Mouse (Mus musculus) naive thymus-derived CD4-positive, alpha-beta T cell, adult 2 months (primary cell): ENCODE data around the gene E130114P18Rik.
A peak's percentile ranks its signal among the peaks of the same experiment; 100 is the strongest.

ENCODE experiments used
- DNase-seq: peaks from one replicate; pipeline ENCODE4 v3.0.0-alpha.2; 2011; ENCODE audit warnings: low read depth

E130114P18Rik gene

DNA sequence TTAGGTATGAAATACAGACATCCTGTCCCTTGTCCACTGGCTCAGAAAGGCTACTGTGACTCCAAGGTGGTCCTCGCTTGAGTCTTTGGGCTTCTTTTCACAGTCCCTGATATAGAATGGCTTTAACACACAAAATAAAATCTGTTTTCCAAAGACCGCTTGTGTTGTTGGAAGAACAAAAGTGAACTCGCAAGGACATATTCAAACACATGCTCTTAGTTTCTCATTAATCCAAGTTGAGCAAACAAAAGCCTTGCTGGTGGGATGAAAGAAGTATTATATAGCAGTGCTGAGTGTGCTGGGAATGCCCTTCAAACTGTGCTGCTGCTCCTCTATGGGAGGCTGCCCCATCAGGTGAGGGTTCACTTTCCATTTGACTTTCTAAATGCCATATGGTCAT, 169.7 kb downstream of the E130114P18Rik start:
- no peak for DNase-seq

- DNase-seq = no peak
Measured at GRCm38 (mm10) chr4:97607169-97607568, 170.7 kb downstream of the E130114P18Rik start.

DNA sequence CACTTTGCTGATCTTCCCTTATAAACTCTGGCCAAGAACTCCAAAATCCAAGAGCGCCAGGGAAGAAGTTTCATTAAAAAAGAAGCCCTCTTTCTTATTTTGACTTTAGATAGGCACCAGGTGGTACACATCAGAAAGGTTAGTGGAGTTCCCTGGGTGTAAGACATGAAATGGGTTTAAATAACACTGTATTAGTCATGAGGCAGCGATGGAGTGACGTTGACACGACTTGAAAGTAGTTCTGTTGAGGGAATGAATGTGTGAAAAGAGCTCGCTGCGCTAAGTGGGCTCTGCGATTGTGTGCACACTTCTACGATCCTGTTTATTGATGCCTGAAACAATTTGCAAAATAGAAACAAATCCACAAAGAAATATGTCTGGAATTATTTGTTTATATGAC, 171.4 kb downstream of the E130114P18Rik start:
- no peak for DNase-seq

DNA sequence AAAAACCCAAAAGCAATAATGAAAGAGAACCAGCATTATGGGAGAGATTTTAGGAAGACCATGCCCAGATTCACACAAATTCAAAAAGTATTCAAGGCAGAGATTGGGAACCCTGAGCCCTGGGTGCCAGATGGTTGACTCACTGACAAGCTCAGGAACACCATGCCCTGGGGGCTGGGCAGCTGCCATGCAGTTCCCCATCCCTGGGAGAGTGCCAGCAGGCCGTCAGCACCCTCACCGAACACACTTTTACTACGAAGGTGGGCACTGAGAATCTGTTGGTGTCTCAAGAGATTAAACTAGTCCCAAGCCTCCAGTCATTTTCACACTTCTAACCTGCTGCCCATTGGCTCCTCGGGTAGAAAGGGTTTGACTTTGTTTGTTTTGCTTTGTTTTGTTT, 175.3 kb downstream of the E130114P18Rik start:
- no peak for DNase-seq

- DNase-seq = no peak
Measured at GRCm38 (mm10) chr4:97600875-97601835, 176.7 kb downstream of the E130114P18Rik start.

DNA sequence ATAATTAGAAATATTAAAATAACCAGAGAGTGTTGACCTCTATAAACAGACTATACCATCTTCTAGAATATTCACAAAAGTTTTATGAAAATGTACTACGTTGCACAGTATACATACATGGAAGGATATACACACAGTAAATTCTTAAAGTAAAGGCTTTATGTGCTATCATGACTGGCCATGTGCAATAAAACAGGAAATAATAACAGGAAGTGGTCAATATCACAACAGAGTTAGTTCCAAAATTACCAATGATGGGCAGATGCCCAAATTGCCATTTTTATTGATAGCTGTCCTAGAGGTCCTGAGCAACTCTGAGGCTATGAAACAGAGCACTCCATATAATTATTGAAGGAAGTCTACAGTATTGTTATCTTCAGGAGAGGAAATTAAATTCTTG, 180.4 kb downstream of the E130114P18Rik start:
- DNase-seq = no peak

DNA sequence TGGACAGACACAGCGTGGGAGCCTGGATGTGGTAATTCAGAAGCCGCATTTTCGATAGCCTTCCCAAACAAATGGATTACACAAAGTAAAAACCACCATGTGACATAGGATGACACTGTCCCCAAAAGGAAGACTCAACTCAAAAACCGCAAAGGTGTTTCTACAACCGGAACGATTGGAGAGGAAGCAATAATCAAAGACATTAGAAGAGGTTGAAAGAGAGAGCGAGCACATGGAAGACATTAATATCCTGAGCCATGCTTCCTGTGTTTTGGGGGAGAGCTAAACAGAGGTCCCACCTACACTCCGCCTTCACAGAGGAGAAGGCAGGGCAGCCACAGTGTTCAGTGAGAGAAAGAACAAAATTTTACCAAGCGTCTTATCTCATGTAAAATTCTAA, 181.5 kb downstream of the E130114P18Rik start:
- DNase-seq = no peak

- no peak for DNase-seq
Measured at GRCm38 (mm10) chr4:97593869-97594268, 184.0 kb downstream of the E130114P18Rik start.

GRCm38 (mm10) chr4:97589790-97590189, 188.1 kb downstream of the E130114P18Rik start:
- DNase-seq = no peak

GRCm38 (mm10) chr4:97587412-97588010, 190.4 kb downstream of the E130114P18Rik start:
- DNase-seq = no peak

GRCm38 (mm10) chr4:97585170-97585569, 192.7 kb downstream of the E130114P18Rik start:
- no peak for DNase-seq

GRCm38 (mm10) chr4:97584445-97585130, 193.3 kb downstream of the E130114P18Rik start:
- no peak for DNase-seq

GRCm38 (mm10) chr4:97582796-97583430, 195.0 kb downstream of the E130114P18Rik start:
- no peak for DNase-seq

DNA sequence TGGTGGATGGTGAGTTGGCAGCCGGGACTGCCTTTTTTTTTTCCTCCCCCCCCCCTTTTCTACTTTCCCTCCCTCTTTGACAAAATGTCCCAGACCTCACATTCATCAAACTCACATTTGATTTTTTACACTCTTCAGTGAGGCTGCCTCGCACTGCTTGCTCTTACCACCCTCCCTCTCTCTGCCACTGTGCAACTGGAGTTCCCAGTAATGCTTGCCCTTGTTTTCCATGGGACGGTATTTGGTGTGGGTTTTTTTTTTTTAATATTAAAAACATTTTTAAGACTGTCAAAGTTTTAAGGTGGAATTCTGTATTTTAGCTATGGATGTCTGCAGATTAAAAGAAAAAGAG, 195.8 kb downstream of the E130114P18Rik start:
- no peak for DNase-seq

GRCm38 (mm10) chr4:97581314-97582063, 196.4 kb downstream of the E130114P18Rik start:
- no peak for DNase-seq

DNA sequence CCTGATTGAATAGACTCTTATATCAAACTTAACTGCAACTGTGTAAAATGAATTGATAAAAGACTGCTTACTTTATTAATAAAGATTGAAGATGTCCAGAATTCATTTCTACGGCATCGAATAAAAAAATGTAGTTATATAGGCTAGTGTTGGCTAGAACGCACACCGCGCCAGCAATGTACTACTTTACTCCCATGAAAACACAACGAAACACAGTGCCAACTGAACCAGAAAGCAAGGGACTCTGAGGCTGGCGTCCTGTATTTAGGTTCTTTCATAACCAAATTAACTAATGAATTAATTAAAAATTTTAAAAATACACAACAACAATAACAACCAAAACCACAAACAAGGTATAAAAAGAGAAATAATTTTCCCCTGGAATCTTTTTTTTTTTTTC, 197.0 kb downstream of the E130114P18Rik start:
- DNase-seq = no peak

DNA sequence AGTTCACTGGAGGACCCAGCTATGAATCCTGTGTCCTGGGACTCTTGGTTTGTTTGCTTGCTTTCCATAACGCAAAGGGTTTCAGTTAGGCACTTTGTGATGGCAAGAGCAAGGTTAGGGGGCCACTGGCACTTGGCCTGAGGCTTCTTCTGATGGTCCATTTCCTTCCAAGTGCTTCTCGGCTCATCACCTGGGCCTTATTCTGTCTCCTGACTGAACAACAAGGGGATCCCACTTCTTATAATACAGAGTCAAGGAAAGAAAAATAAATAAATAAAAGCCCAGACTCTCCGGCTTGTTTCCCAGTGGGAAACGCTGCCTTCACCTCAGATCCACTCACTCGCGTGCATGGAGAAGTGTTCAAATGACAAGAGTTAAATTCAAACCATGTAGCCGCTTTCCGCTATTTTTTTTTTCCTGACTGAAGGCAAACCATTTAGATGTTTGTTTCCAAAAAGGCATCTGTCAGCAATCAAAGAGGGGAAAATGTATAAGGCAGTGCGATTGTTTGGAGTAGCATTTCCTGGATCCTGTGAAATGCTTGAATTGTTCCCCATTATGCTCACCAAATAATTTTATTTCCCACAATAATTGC, 199.2 kb downstream of the E130114P18Rik start:
- DNase-seq = no peak

- no peak for DNase-seq
Measured at GRCm38 (mm10) chr4:97577431-97577830, 200.4 kb downstream of the E130114P18Rik start.

DNA sequence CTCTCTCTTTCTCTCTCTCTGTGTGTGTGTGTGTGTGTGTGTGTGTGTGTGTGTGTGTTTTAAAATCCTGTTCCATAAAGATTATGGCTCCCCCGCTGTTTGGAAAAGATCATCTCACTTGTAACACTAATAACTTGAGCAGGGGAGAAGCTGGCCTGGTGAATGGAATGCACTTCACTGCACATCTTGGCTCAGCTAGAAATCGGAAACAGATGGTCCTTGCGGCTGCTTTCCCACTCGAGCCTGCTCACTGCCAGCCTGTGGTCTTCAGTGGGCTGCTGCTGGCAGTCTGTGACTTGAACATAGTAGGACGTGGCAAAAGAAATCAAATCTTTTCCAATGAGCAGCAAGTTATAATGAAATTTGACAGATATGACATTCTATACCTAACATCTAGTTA, 202.4 kb downstream of the E130114P18Rik start:
- no peak for DNase-seq

GRCm38 (mm10) chr4:97569320-97569719, 208.6 kb downstream of the E130114P18Rik start:
- DNase-seq = no peak

- peak; percentile 83 for DNase-seq
Measured at GRCm38 (mm10) chr4:97564656-97565055, 213.2 kb downstream of the E130114P18Rik start.
